Mouse (Mus musculus) heart, embryonic 15.5 days (tissue): Measurements from ENCODE around the gene Tmem239. TPM values are rescaled to one million over a fixed set of nuclear protein-coding genes. Genes with fewer than 3 reads are reported as not detected.

Experiments
- ATAC-seq: fragments of 200-750 bp; cut with Nextera tagmentation; replicated peaks from 2 replicates; pipeline ENCODE4 v1.8.0; 2017; ENCODE audit warnings: low read depth, moderate TSS enrichment; ENCODE audit not compliant: insufficient number of reproducible peaks, insufficient read depth, low FRiP score
- H3K27ac ChIP-seq: fragments of 300-500 bp; sonication (generic); 2 replicates; pipeline ENCODE4 v1.5.1; 2015; ENCODE audit warnings: mild to moderate bottlenecking, inconsistent platforms
- H3K27me3 ChIP-seq: fragments of 300-500 bp; sonication (generic); 2 replicates; pipeline ENCODE4 v1.6.1; 2015; ENCODE audit warnings: inconsistent platforms
- H3K36me3 ChIP-seq: fragments of 300-500 bp; sonication (generic); 2 replicates; pipeline ENCODE4 v1.6.1; 2015; ENCODE audit warnings: mild to moderate bottlenecking, inconsistent platforms
- H3K4me1 ChIP-seq: fragments of 300-500 bp; sonication (generic); replicated peaks from 2 replicates; pipeline ENCODE4 v1.6.1; 2015; ENCODE audit warnings: inconsistent platforms
- H3K4me2 ChIP-seq: fragments of 300-500 bp; sonication (generic); 2 replicates; pipeline ENCODE4 v1.6.1; 2015; ENCODE audit warnings: inconsistent platforms, mild to moderate bottlenecking, moderate library complexity
- H3K4me3 ChIP-seq: fragments of 300-500 bp; sonication (generic); 2 replicates; pipeline ENCODE4 v1.5.1; 2015; ENCODE audit warnings: mild to moderate bottlenecking, inconsistent platforms
- H3K9ac ChIP-seq: fragments of 300-500 bp; sonication (generic); 2 replicates; pipeline ENCODE4 v1.6.1; 2015; ENCODE audit warnings: mild to moderate bottlenecking, inconsistent platforms
- H3K9me3 ChIP-seq: fragments of 300-500 bp; sonication (generic); replicated peaks from 2 replicates; pipeline ENCODE4 v1.6.1; 2016; ENCODE audit warnings: inconsistent platforms
- WGBS: fragments of 180-500 bp; shearing (Covaris S2); methylation state at CpG from one replicate; pipeline ENCODE4 v1.1.7; 2015; ENCODE audit warnings: mixed read lengths; 5-methylcytosine and 5-hydroxymethylcytosine counted together
- polyA plus RNA-seq: library from polyadenylated mRNA; unstranded; fragments of >200 nt; fragmentation: Nextera tagmentation; extraction: Ambion mirVana; gene quantifications from 2 replicates; pipeline ENCODE4 v1.2.1, GENCODE M21; 2015

Tmem239 gene
- polyA plus RNA-seq, 1 experiment from 2014 or later: not detected

DNA sequence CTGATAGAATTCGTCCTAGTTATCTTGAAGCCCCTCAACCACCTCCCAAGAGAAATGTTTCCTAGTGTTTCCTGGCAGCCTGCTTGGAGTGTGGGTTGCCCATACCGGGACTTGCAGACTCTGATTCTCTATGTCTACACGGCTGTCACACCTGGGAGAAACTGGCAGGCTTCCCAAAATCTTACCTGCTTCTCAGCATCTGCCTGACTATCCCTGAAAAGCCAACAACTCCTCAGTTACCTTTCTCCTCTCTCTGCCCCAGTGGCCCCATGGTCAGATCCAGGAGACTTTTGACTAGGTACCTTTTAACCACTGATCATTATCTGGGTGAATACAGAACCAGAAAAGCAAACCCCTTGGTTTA lies 45.4 kb downstream of the Tmem239 start:
- Histone ChIP-seq H3K36me3 (no peaks in the 10 kb centered on the region), H3K4me2 (peak overlapping the region; percentile 94), H3K9me3 (no peaks in the 10 kb centered on the region), H3K9ac (peak overlapping the region; percentile 91; the same call in 1 of the 2 replicates), H3K4me1 (peaks cover 38% of the 10 kb centered on the region), H3K4me3 (peak overlapping the region; percentile 99), H3K27ac (no peak overlapping the region), H3K27me3 (no peaks in the 10 kb centered on the region)
- no peak for ATAC-seq
- 59% methylated on average over 3 of the region's 3 CpGs for WGBS

GRCm38 (mm10) chr2:130452266-130452665 lies 46.0 kb downstream of the Tmem239 start:
- H3K27me3 ChIP-seq: no peaks in the 10 kb centered on the region
- H3K9me3 ChIP-seq: no peaks in the 10 kb centered on the region
- H3K4me3 ChIP-seq: no peak overlapping the region
- no peak overlapping the region for H3K27ac ChIP-seq
- no peak overlapping the region for H3K9ac ChIP-seq
- peaks cover 41% of the 10 kb centered on the region for H3K4me1 ChIP-seq
- 54% methylated on average over 2 of the region's 2 CpGs for WGBS
- ATAC-seq: no peak
- H3K4me2 ChIP-seq: no peak overlapping the region
- H3K36me3 ChIP-seq: no peaks in the 10 kb centered on the region

- no peaks in the 10 kb centered on the region for H3K27me3 ChIP-seq
- WGBS: 56% methylated on average over 6 of the region's 6 CpGs
- ATAC-seq: no peak
- peaks cover 41% of the 10 kb centered on the region for H3K4me1 ChIP-seq
- no peak overlapping the region for H3K4me3 ChIP-seq
- no peaks in the 10 kb centered on the region for H3K9me3 ChIP-seq
- H3K36me3 ChIP-seq: no peaks in the 10 kb centered on the region
- H3K4me2 ChIP-seq: no peak overlapping the region
- no peak overlapping the region for H3K27ac ChIP-seq
- no peak overlapping the region for H3K9ac ChIP-seq
These were observed 47.1 kb downstream of the Tmem239 start for GRCm38 (mm10) chr2:130453421-130453820.

GRCm38 (mm10) chr2:130454748-130455370 lies 48.6 kb downstream of the Tmem239 start:
- H3K4me3 ChIP-seq: no peak overlapping the region
- H3K36me3 ChIP-seq: no peaks in the 10 kb centered on the region
- H3K9ac ChIP-seq: no peak overlapping the region
- peaks cover 32% of the 10 kb centered on the region for H3K4me1 ChIP-seq
- no peak overlapping the region for H3K27ac ChIP-seq
- H3K9me3 ChIP-seq: no peaks in the 10 kb centered on the region
- no peak for ATAC-seq
- 63% methylated on average over 6 of the region's 6 CpGs for WGBS
- no peaks in the 10 kb centered on the region for H3K27me3 ChIP-seq
- no peak overlapping the region for H3K4me2 ChIP-seq

Other genes starting within 250 kb of the Tmem239 start
- 361 and 429 TPM in 2 replicates for gene Snrpb, start 227.1 kb upstream of the Tmem239 start, polyA plus RNA-seq
- gene Tmc2, start 211.3 kb upstream of the Tmem239 start, polyA plus RNA-seq: not detected in 2 replicates
- gene Nop56, start 132.0 kb upstream of the Tmem239 start, polyA plus RNA-seq: 103 and 150 TPM in 2 replicates
- 288 and 290 TPM in 2 replicates for gene Idh3b, start 121.9 kb upstream of the Tmem239 start, polyA plus RNA-seq
- 0.58 and 1.2 TPM in 2 replicates for gene Ebf4, start 111.3 kb upstream of the Tmem239 start, polyA plus RNA-seq
- gene Cpxm1, start 8.9 kb upstream of the Tmem239 start, polyA plus RNA-seq: 30.8 and 49.7 TPM in 2 replicates
- gene Gm28372, start 1.2 kb upstream of the Tmem239 start, polyA plus RNA-seq: not detected in 2 replicates
- gene 1700020A23Rik, start 1.2 kb upstream of the Tmem239 start, polyA plus RNA-seq: not detected in 2 replicates
- 49.0 and 58.2 TPM in 2 replicates for gene Vps16, start 17.9 kb downstream of the Tmem239 start, polyA plus RNA-seq
- 7.1 and 7.2 TPM in 2 replicates for gene Pced1a, start 18.2 kb downstream of the Tmem239 start, polyA plus RNA-seq
- gene Ptpra, start 43.8 kb downstream of the Tmem239 start, polyA plus RNA-seq: 60.7 and 73.6 TPM in 2 replicates
- 61.2 and 67.6 TPM in 2 replicates for gene Mrps26, start 157.3 kb downstream of the Tmem239 start, polyA plus RNA-seq
- gene Oxt, start 169.7 kb downstream of the Tmem239 start, polyA plus RNA-seq: not detected in 2 replicates
- 0.36 TPM in 1 of 2 replicates, not detected in the other for gene Avp, start 176.1 kb downstream of the Tmem239 start, polyA plus RNA-seq
- gene Fastkd5, start 223.5 kb downstream of the Tmem239 start, polyA plus RNA-seq: 11.2 and 12.6 TPM in 2 replicates
- gene Ubox5, start 223.6 kb downstream of the Tmem239 start, polyA plus RNA-seq: 5.8 and 8.5 TPM in 2 replicates
- 1.8 and 2.6 TPM in 2 replicates for gene Lzts3, start 236.3 kb downstream of the Tmem239 start, polyA plus RNA-seq